In genomic region chr10:75834250-75834649, GRCm38 (mm10) we compare ENCODE assay signal across 8 mouse cellular contexts. TPM values are rescaled to one million over a fixed set of nuclear protein-coding genes. Genes with fewer than 3 reads are reported as not detected.
DNase-seq lines count a peak whose midpoint lies in the region; ATAC-seq and TF ChIP-seq lines count a peak whose summit lies in the region.

No protein-coding gene starts in this region.

- TF ChIP-seq POLR2A in thymus, adult 2 months (IDR thresholded peaks at IDR 0.05; ENCODE audit: control insufficient read depth, extremely low read depth, insufficient read depth, low read length, poor library complexity) = peak; percentile 31; the same call in 1 of the 2 replicates

- no peak for TF ChIP-seq CTCF in thymus, adult 2 months (IDR thresholded peaks at IDR 0.05; ENCODE audit: borderline replicate concordance, control insufficient read depth, extremely low read depth, insufficient read depth, low read length, poor library complexity)

- peak overlapping the region; percentile 86 for H3K4me2 ChIP-seq in intestine, embryonic 15.5 days (replicated peaks)
- H3K4me2 ChIP-seq in liver, embryonic 16.5 days (ENCODE audit: low read depth, low read length) = peak overlapping the region; percentile 93
- H3K4me2 ChIP-seq in neural tube, embryonic 12.5 days (replicated peaks) = peak overlapping the region; percentile 63

- H3K27me3 ChIP-seq in intestine, embryonic 15.5 days (replicated peaks) = no peaks in the 10 kb centered on the region
- H3K27me3 ChIP-seq in liver, embryonic 16.5 days (ENCODE audit: control insufficient read depth, insufficient read depth, low read depth, low read length) = peaks cover 14% of the 10 kb centered on the region
- H3K27me3 ChIP-seq in neural tube, embryonic 12.5 days (replicated peaks) = peaks cover 23% of the 10 kb centered on the region
- H3K27me3 ChIP-seq in thymus, adult 2 months (ENCODE audit: control insufficient read depth, insufficient read depth, low read length) = no peaks in the 10 kb centered on the region

- intact Hi-C loops in gastrocnemius, postnatal 36 days (cut with DNase I) = no loop called here

- H3K9ac ChIP-seq in intestine, embryonic 15.5 days = peak overlapping the region; percentile 53
- peak overlapping the region; percentile 64 for H3K9ac ChIP-seq in liver, embryonic 16.5 days (ENCODE audit: low read depth, low read length)
- no peak overlapping the region for H3K9ac ChIP-seq in neural tube, embryonic 12.5 days

- H3K27ac ChIP-seq in intestine, embryonic 15.5 days = peak overlapping the region; percentile 74
- H3K27ac ChIP-seq in liver, embryonic 16.5 days (ENCODE audit: low read length) = peak overlapping the region; percentile 75
- no peak overlapping the region for H3K27ac ChIP-seq in neural tube, embryonic 12.5 days
- H3K27ac ChIP-seq in thymus, adult 2 months (ENCODE audit: control insufficient read depth, insufficient read depth, low read length) = peak overlapping the region; percentile 74

- H3K9me3 ChIP-seq in intestine, embryonic 15.5 days = no peaks in the 10 kb centered on the region
- no peaks in the 10 kb centered on the region for H3K9me3 ChIP-seq in liver, embryonic 16.5 days (replicated peaks; ENCODE audit: control insufficient read depth, low read length)
- H3K9me3 ChIP-seq in neural tube, embryonic 12.5 days = no peaks in the 10 kb centered on the region

- no peaks in the 10 kb centered on the region for H3K36me3 ChIP-seq in intestine, embryonic 15.5 days
- H3K36me3 ChIP-seq in liver, embryonic 16.5 days (ENCODE audit: control insufficient read depth, insufficient read depth) = no peaks in the 10 kb centered on the region
- no peaks in the 10 kb centered on the region for H3K36me3 ChIP-seq in neural tube, embryonic 12.5 days
- no peaks in the 10 kb centered on the region for H3K36me3 ChIP-seq in thymus, adult 2 months (ENCODE audit: control insufficient read depth, insufficient read depth, low read length)

- peak; percentile 89 for DNase-seq in adrenal gland, postnatal 14 days
- peak; percentile 62 to 66 for DNase-seq in cerebellum, postnatal 36 days
- DNase-seq in gastrocnemius, postnatal 36 days = peak; percentile 63 to 77
- peak; percentile 73 for DNase-seq in thymus, adult 2 months
- no peak for DNase-seq in layer of hippocampus, adult 9-10 months (ENCODE audit: low spot score)

- 3% methylated on average over 21 of the region's 21 CpGs for WGBS in intestine, embryonic 15.5 days
- 2% methylated on average over 21 of the region's 21 CpGs for WGBS in liver, embryonic 16.5 days (ENCODE audit: insufficient replicate concordance)
- 3% methylated on average over 21 of the region's 21 CpGs for WGBS in neural tube, embryonic 12.5 days
- WGBS in thymus, adult 2 months = 2% methylated on average over 21 of the region's 21 CpGs

- ATAC-seq in intestine, embryonic 15.5 days = peak; percentile 53
- ATAC-seq in liver, embryonic 16.5 days (ENCODE audit: low read depth) = no peak
- no peak for ATAC-seq in neural tube, embryonic 12.5 days (ENCODE audit: low FRiP score, low read depth)

- peaks cover 24% of the 10 kb centered on the region; the same call in 1 of the 2 replicates for H3K4me1 ChIP-seq in intestine, embryonic 15.5 days (replicated peaks)
- H3K4me1 ChIP-seq in liver, embryonic 16.5 days (ENCODE audit: control insufficient read depth, low read depth, low read length) = peaks cover 47% of the 10 kb centered on the region
- H3K4me1 ChIP-seq in neural tube, embryonic 12.5 days = peaks cover 19% of the 10 kb centered on the region
- H3K4me1 ChIP-seq in thymus, adult 2 months (replicated peaks; ENCODE audit: control insufficient read depth, insufficient read depth, low read length) = peaks cover 26% of the 10 kb centered on the region

- H3K4me3 ChIP-seq in intestine, embryonic 15.5 days (replicated peaks) = peak overlapping the region; percentile 49
- peak overlapping the region; percentile 63 for H3K4me3 ChIP-seq in liver, embryonic 16.5 days (ENCODE audit: low read depth, low read length)
- peak overlapping the region; percentile 33 for H3K4me3 ChIP-seq in neural tube, embryonic 12.5 days
- H3K4me3 ChIP-seq in thymus, adult 2 months (ENCODE audit: control insufficient read depth, insufficient read depth, low read length) = peak overlapping the region; percentile 84

RNA-seq across cellular contexts. Expression of gene Gstt2, which starts 3.0 kb away (rescaled TPM):
- 33.3 and 40.9 TPM in 2 replicates for total RNA-seq in adrenal gland, postnatal 14 days (2021)
- 1 to 10 TPM; 3.6 to 4.7 TPM for total RNA-seq in gastrocnemius, postnatal 36 days (2021)
- 57.5 and 63.1 TPM in 2 replicates for polyA plus RNA-seq in intestine, embryonic 15.5 days (2015; fragmentation: Nextera tagmentation; extraction: Ambion mirVana)
- polyA plus RNA-seq in liver, embryonic 16.5 days (2015; fragmentation: Nextera tagmentation; extraction: Ambion mirVana) = 54.3 and 56.7 TPM in 2 replicates
- 8.4 and 8.9 TPM in 2 replicates for polyA plus RNA-seq in neural tube, embryonic 12.5 days (2016; fragmentation: Nextera tagmentation; extraction: Ambion mirVana)
- 174 and 216 TPM in 2 replicates for polyA plus RNA-seq in thymus, adult 2 months (2012; rRNA removed)

RNA-seq across cellular contexts. Expression of gene Gstt4, which starts 11.9 kb away (rescaled TPM):
- total RNA-seq in adrenal gland, postnatal 14 days (2021) = 0.59 and 0.79 TPM in 2 replicates
- not detected for total RNA-seq in gastrocnemius, postnatal 36 days (2021)
- not detected in 2 replicates for polyA plus RNA-seq in intestine, embryonic 15.5 days (2015; fragmentation: Nextera tagmentation; extraction: Ambion mirVana)
- polyA plus RNA-seq in liver, embryonic 16.5 days (2015; fragmentation: Nextera tagmentation; extraction: Ambion mirVana) = not detected in 2 replicates
- not detected in 2 replicates for polyA plus RNA-seq in neural tube, embryonic 12.5 days (2016; fragmentation: Nextera tagmentation; extraction: Ambion mirVana)
- 0.19 and 0.26 TPM in 2 replicates for polyA plus RNA-seq in thymus, adult 2 months (2012; rRNA removed)

RNA-seq across cellular contexts. Expression of gene Mif, which starts 25.8 kb away (rescaled TPM):
- 259 and 296 TPM in 2 replicates for total RNA-seq in adrenal gland, postnatal 14 days (2021)
- 100 to 1,000 TPM; 135 to 144 TPM for total RNA-seq in gastrocnemius, postnatal 36 days (2021)
- 2,230 and 2,305 TPM in 2 replicates for polyA plus RNA-seq in intestine, embryonic 15.5 days (2015; fragmentation: Nextera tagmentation; extraction: Ambion mirVana)
- polyA plus RNA-seq in liver, embryonic 16.5 days (2015; fragmentation: Nextera tagmentation; extraction: Ambion mirVana) = 906 and 964 TPM in 2 replicates
- polyA plus RNA-seq in neural tube, embryonic 12.5 days (2016; fragmentation: Nextera tagmentation; extraction: Ambion mirVana) = 1,568 and 1,704 TPM in 2 replicates
- 1,833 and 2,007 TPM in 2 replicates for polyA plus RNA-seq in thymus, adult 2 months (2012; rRNA removed)

RNA-seq across cellular contexts. Expression of gene Gstt1, which starts 35.9 kb away (rescaled TPM):
- total RNA-seq in adrenal gland, postnatal 14 days (2021) = 69.1 and 93.9 TPM in 2 replicates
- total RNA-seq in gastrocnemius, postnatal 36 days (2021) = 1 to 10 TPM; 4.4 to 5.6 TPM
- 15.0 and 16.6 TPM in 2 replicates for polyA plus RNA-seq in intestine, embryonic 15.5 days (2015; fragmentation: Nextera tagmentation; extraction: Ambion mirVana)
- 181 and 217 TPM in 2 replicates for polyA plus RNA-seq in liver, embryonic 16.5 days (2015; fragmentation: Nextera tagmentation; extraction: Ambion mirVana)
- 2.1 and 4.2 TPM in 2 replicates for polyA plus RNA-seq in neural tube, embryonic 12.5 days (2016; fragmentation: Nextera tagmentation; extraction: Ambion mirVana)
- polyA plus RNA-seq in thymus, adult 2 months (2012; rRNA removed) = 15.4 and 19.2 TPM in 2 replicates

RNA-seq across cellular contexts. Expression of gene Gstt3, which starts 53.0 kb away (rescaled TPM):
- 20.2 and 21.2 TPM in 2 replicates for total RNA-seq in adrenal gland, postnatal 14 days (2021)
- 1 to 10 TPM; 3.3 to 3.5 TPM for total RNA-seq in gastrocnemius, postnatal 36 days (2021)
- polyA plus RNA-seq in intestine, embryonic 15.5 days (2015; fragmentation: Nextera tagmentation; extraction: Ambion mirVana) = 38.7 and 40.3 TPM in 2 replicates
- polyA plus RNA-seq in liver, embryonic 16.5 days (2015; fragmentation: Nextera tagmentation; extraction: Ambion mirVana) = 14.1 and 16.3 TPM in 2 replicates
- 1.8 and 2.4 TPM in 2 replicates for polyA plus RNA-seq in neural tube, embryonic 12.5 days (2016; fragmentation: Nextera tagmentation; extraction: Ambion mirVana)
- polyA plus RNA-seq in thymus, adult 2 months (2012; rRNA removed) = 7.7 and 8.6 TPM in 2 replicates

Comparison
In these comparisons a context has a peak if more than half of its experiments do, and no peak if none do; other contexts are left out.
1. H3K4me3 ChIP-seq: peak in every context shown above with its lines; median percentile 84 in thymus, adult 2 months; 63 in liver, embryonic 16.5 days; 49 in intestine, embryonic 15.5 days; 33 in neural tube, embryonic 12.5 days.